ENCODE assay signal across 9 mouse cellular contexts in the genomic region with DNA sequence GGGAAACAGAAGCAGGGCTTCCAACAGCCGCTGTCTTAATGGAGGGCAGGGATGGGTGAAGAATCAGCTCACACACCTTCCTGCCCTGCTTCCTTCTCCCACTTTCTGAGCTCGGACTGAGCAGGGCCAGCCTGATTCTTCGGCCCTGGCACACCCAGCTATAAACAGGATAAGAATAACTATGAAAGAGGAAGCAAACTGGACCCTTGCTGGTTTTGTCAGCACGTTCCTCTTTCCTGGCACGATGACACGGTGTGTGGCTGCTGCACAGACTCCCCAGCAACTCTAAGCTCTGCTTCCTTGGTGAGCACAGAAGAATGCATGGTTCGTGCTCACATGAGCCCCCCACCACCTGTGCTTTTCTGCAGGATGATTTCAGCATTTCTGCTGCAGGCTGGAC. TPM values are rescaled to one million over a fixed set of nuclear protein-coding genes. Genes with fewer than 3 reads are reported as not detected.
DNase-seq lines count a peak whose midpoint lies in the region; ATAC-seq and TF ChIP-seq lines count a peak whose summit lies in the region.
"Had no signal": no experiment of that assay in that cellular context is flagged by ENCODE, and none has a peak within 500 bp of the region (broad histone marks: within the 10 kb centered on the region; RNA-seq: fewer than 3 reads in every experiment).

No protein-coding gene starts in this region.

- H3K9me3 ChIP-seq in hindbrain, embryonic 15.5 days, result no peaks in the 10 kb centered on the region
- no peaks in the 10 kb centered on the region for H3K9me3 ChIP-seq in hindbrain, embryonic 12.5 days (replicated peaks)
- H3K9me3 ChIP-seq in MEL (replicated peaks; ENCODE audit: insufficient read depth, low read length), result no peaks in the 10 kb centered on the region
- no peaks in the 10 kb centered on the region for H3K9me3 ChIP-seq in lung, postnatal 0 days (ENCODE audit: low read length)
- H3K9me3 ChIP-seq: neural tube, embryonic 13.5 days had no signal

- no peak overlapping the region for H3K27ac ChIP-seq in hindbrain, embryonic 15.5 days (replicated peaks)
- no peak overlapping the region for H3K27ac ChIP-seq in hindbrain, embryonic 12.5 days
- H3K27ac ChIP-seq in MEL (ENCODE audit: control insufficient read depth, low read depth, low read length), result no peak overlapping the region
- H3K27ac ChIP-seq in lung, postnatal 0 days (ENCODE audit: low read length), result no peak overlapping the region
- H3K27ac ChIP-seq: neural tube, embryonic 13.5 days had no signal

- peaks cover 13% of the 10 kb centered on the region for H3K4me1 ChIP-seq in hindbrain, embryonic 15.5 days (replicated peaks)
- peaks cover 8% of the 10 kb centered on the region for H3K4me1 ChIP-seq in hindbrain, embryonic 12.5 days
- H3K4me1 ChIP-seq in MEL (ENCODE audit: control insufficient read depth in 1 of 2, insufficient read depth in 2 of 2, low read length in 2 of 2), result peaks cover 0 to 5% of the 10 kb centered on the region in 2 experiments; a peak in 1 of 4 replicates
- peaks cover 23% of the 10 kb centered on the region for H3K4me1 ChIP-seq in lung, postnatal 0 days (ENCODE audit: insufficient read depth, low read depth, low read length)

- no peak for TF ChIP-seq RAD21 in MEL (IDR thresholded peaks at IDR 0.05; ENCODE audit: low read depth, low read length)

- no peak for TF ChIP-seq EP300 in MEL (IDR thresholded peaks at IDR 0.05; ENCODE audit: low read depth in 1 of 2, low read length in 2 of 2)
- TF ChIP-seq EP300 in lung, postnatal 0 days (IDR thresholded peaks at IDR 0.05), result no peak

- H3K27me3 ChIP-seq in hindbrain, embryonic 15.5 days, result no peaks in the 10 kb centered on the region
- H3K27me3 ChIP-seq in hindbrain, embryonic 12.5 days, result no peaks in the 10 kb centered on the region
- H3K27me3 ChIP-seq in MEL (ENCODE audit: control insufficient read depth in 1 of 2, insufficient read depth in 2 of 2, low read length in 2 of 2), result peaks cover under 1 to 12% of the 10 kb centered on the region in 2 experiments
- H3K27me3 ChIP-seq in lung, postnatal 0 days (replicated peaks; ENCODE audit: insufficient read depth, low read length), result no peaks in the 10 kb centered on the region
- H3K27me3 ChIP-seq: neural tube, embryonic 13.5 days had no signal

- TF ChIP-seq POLR2A in MEL (IDR thresholded peaks at IDR 0.05; ENCODE audit: control insufficient read depth in 1 of 2, insufficient read depth in 1 of 2, low read depth in 1 of 2, low read length in 2 of 2, poor library complexity in 1 of 2), result no peak

- no peak overlapping the region for H3K4me2 ChIP-seq in hindbrain, embryonic 15.5 days
- no peak overlapping the region for H3K4me2 ChIP-seq in hindbrain, embryonic 12.5 days (replicated peaks)
- H3K4me2 ChIP-seq in lung, postnatal 0 days (replicated peaks; ENCODE audit: low read depth, low read length), result no peak overlapping the region
- H3K4me2 ChIP-seq: neural tube, embryonic 13.5 days had no signal

- no peak overlapping the region for H3K4me3 ChIP-seq in hindbrain, embryonic 15.5 days
- no peak overlapping the region for H3K4me3 ChIP-seq in hindbrain, embryonic 12.5 days
- no peak overlapping the region for H3K4me3 ChIP-seq in MEL (ENCODE audit: control insufficient read depth in 1 of 2, insufficient read depth in 1 of 2, low read depth in 2 of 2, low read length in 2 of 2)
- H3K4me3 ChIP-seq in lung, postnatal 0 days (ENCODE audit: low read depth, low read length), result no peak overlapping the region
- H3K4me3 ChIP-seq: neural tube, embryonic 13.5 days had no signal

- DNase-seq in MEL (ENCODE audit: low read depth, low spot score), result peak; percentile 71
- DNase-seq in cerebellum, postnatal 10 days, result peak; percentile 50 to 52
- peak; percentile 55 for DNase-seq in lung, postnatal 0 days (ENCODE audit: low spot score)
- no peak for DNase-seq in ovary, postnatal 14 days (ENCODE audit: low spot score)
- no peak for DNase-seq in thymus, postnatal 0 days (ENCODE audit: low spot score)
- no peak for DNase-seq in neural tube, embryonic 10.5 days (ENCODE audit: extremely low spot score, low spot score)

- H3K9ac ChIP-seq in hindbrain, embryonic 15.5 days, result no peak overlapping the region
- H3K9ac ChIP-seq in hindbrain, embryonic 12.5 days, result no peak overlapping the region
- no peak overlapping the region for H3K9ac ChIP-seq in MEL (ENCODE audit: control insufficient read depth, low read depth, low read length, poor library complexity, severe bottlenecking)
- no peak overlapping the region for H3K9ac ChIP-seq in lung, postnatal 0 days (replicated peaks; ENCODE audit: low read depth)

- H3K36me3 ChIP-seq in hindbrain, embryonic 15.5 days, result no peaks in the 10 kb centered on the region
- no peaks in the 10 kb centered on the region for H3K36me3 ChIP-seq in hindbrain, embryonic 12.5 days
- no peaks in the 10 kb centered on the region for H3K36me3 ChIP-seq in MEL (ENCODE audit: control insufficient read depth in 1 of 2, insufficient read depth in 2 of 2, low read length in 2 of 2)
- H3K36me3 ChIP-seq in lung, postnatal 0 days (ENCODE audit: insufficient read depth, low read length), result no peaks in the 10 kb centered on the region
- H3K36me3 ChIP-seq: neural tube, embryonic 13.5 days had no signal

- 0 out of 2 replicates have a peak, but pooled peaks have one; percentile 66 for ATAC-seq in hindbrain, embryonic 15.5 days (ENCODE audit: low FRiP score, low read depth)
- no peak for ATAC-seq in hindbrain, embryonic 12.5 days (ENCODE audit: low FRiP score)
- ATAC-seq in lung, postnatal 0 days, result peak; percentile 55

- no peaks in the 10 kb centered on the region for H3K79me2 ChIP-seq in MEL (ENCODE audit: control insufficient read depth, insufficient read depth, low read length, poor library complexity)

- WGBS in hindbrain, embryonic 15.5 days, result 48% methylated on average over 7 of the region's 7 CpGs
- 65% methylated on average over 7 of the region's 7 CpGs for WGBS in hindbrain, embryonic 12.5 days
- 47% methylated on average over 7 of the region's 7 CpGs for WGBS in lung, postnatal 0 days

- TF ChIP-seq CTCF in MEL (IDR thresholded peaks at IDR 0.05 in 2 of 3, conservative IDR thresholded peaks at IDR 0.05 in 1 of 3; ENCODE audit: control insufficient read depth in 1 of 3, insufficient read depth in 1 of 3, low read depth in 2 of 3, low read length in 3 of 3, poor library complexity in 1 of 3, severe bottlenecking in 1 of 3), result no peak
- no peak for TF ChIP-seq CTCF in lung, postnatal 0 days (IDR thresholded peaks at IDR 0.05)

TF ChIP-seq in MEL, 35 proteins besides CTCF, POLR2A, EP300 and RAD21:
- TF ChIP-seq TAL1 (IDR thresholded peaks at IDR 0.05; ENCODE audit: low read length) (no peak), TCF12 (IDR thresholded peaks at IDR 0.05; ENCODE audit: low read depth, low read length) (no peak), MAFK (IDR thresholded peaks at IDR 0.05; ENCODE audit: borderline replicate concordance, low read depth, low read length) (no peak), GABPA (IDR thresholded peaks at IDR 0.05; ENCODE audit: low read depth, low read length) (no peak), MYB (IDR thresholded peaks at IDR 0.05; ENCODE audit: low read depth, low read length) (no peak), ZC3H11A (IDR thresholded peaks at IDR 0.05; ENCODE audit: low read depth, low read length) (no peak), POLR2AphosphoS5 (IDR thresholded peaks at IDR 0.05; ENCODE audit: borderline replicate concordance, low read depth, low read length) (no peak), CHD1 (IDR thresholded peaks at IDR 0.05; ENCODE audit: low read depth, low read length) (no peak), GATA1 (IDR thresholded peaks at IDR 0.05; ENCODE audit: low read depth, low read length) (no peak), JUND (IDR thresholded peaks at IDR 0.05; ENCODE audit: low read depth, low read length) (no peak), UBTF (IDR thresholded peaks at IDR 0.05; ENCODE audit: borderline replicate concordance, insufficient read depth, low read depth, low read length) (no peak), SIN3A (IDR thresholded peaks at IDR 0.05; ENCODE audit: low read length) (no peak), ZKSCAN1 (IDR thresholded peaks at IDR 0.05; ENCODE audit: low read depth, low read length) (no peak), SMC3 (IDR thresholded peaks at IDR 0.05; ENCODE audit: low read depth, low read length) (no peak), USF2 (IDR thresholded peaks at IDR 0.05; ENCODE audit: borderline replicate concordance in 1 of 2, insufficient read depth in 1 of 2, low read depth in 1 of 2, low read length in 2 of 2) (no peak), ELF1 (IDR thresholded peaks at IDR 0.05; ENCODE audit: low read depth, low read length) (no peak), MYC (IDR thresholded peaks at IDR 0.05; ENCODE audit: low read depth, low read length) (no peak), ZNF384 (IDR thresholded peaks at IDR 0.05; ENCODE audit: low read depth, low read length) (no peak)

RNA-seq across cellular contexts. Expression of a gene that starts 26.3 kb away (rescaled TPM):
- 11.4 and 12.1 TPM in 2 replicates for polyA plus RNA-seq in hindbrain, embryonic 15.5 days (2015; fragmentation: Nextera tagmentation; extraction: Ambion mirVana)
- polyA plus RNA-seq in hindbrain, embryonic 12.5 days (2016; fragmentation: Nextera tagmentation; extraction: Ambion mirVana), result 8.3 and 9.1 TPM in 2 replicates
- not detected in 2 replicates for total RNA-seq in MEL (2012; rRNA removed)
- not detected for polyA plus RNA-seq in MEL (2012; ENCODE audit: insufficient read depth in 1 of 2, insufficient read length in 2 of 2, low read depth in 1 of 2, low replicate concordance in 2 of 2, missing spikeins in 1 of 2)
- 3.3 and 3.6 TPM in 2 replicates for polyA plus RNA-seq in lung, postnatal 0 days (2015; fragmentation: Nextera tagmentation; extraction: Ambion mirVana)
- polyA plus RNA-seq in thymus, postnatal 0 days (2015; fragmentation: Nextera tagmentation; extraction: Ambion mirVana), result 0.21 and 0.29 TPM in 2 replicates

Comparison
In these comparisons a context has a peak if more than half of its experiments do, and no peak if none do; other contexts are left out.
1. DNase-seq: peak in MEL (single experiment), cerebellum, postnatal 10 days (2 of 2) and lung, postnatal 0 days (single experiment); none in ovary, postnatal 14 days (single experiment), thymus, postnatal 0 days (single experiment) and neural tube, embryonic 10.5 days (single experiment).